Mouse (Mus musculus): Measurements from ENCODE around the gene Tet2. TPM values are rescaled to one million over a fixed set of nuclear protein-coding genes. Genes with fewer than 3 reads are reported as not detected.
A peak's percentile ranks its signal among the peaks of the same experiment; 100 is the strongest.

The Tet2 gene
- polyA plus RNA-seq, 1 experiment = 59.1 TPM

GRCm38 (mm10) chr3:133554092-133554491, 9.2 kb upstream of the Tet2 start:
- TF ChIP-seq EP300 (IDR thresholded peaks at IDR 0.05; ENCODE audit: insufficient read depth, low read depth, low read length) (no peak), CTCF (IDR thresholded peaks at IDR 0.05; ENCODE audit: low read depth, low read length) (no peak), POLR2A (IDR thresholded peaks at IDR 0.05; ENCODE audit: insufficient read depth, low read length) (no peak)

GRCm38 (mm10) chr3:133551941-133552340, 7.0 kb upstream of the Tet2 start:
- Histone ChIP-seq H3K4me3 (ENCODE audit: low read depth, low read length) (no peak overlapping the region), H3K27ac (ENCODE audit: insufficient read depth, low read length) (no peak overlapping the region), H3K9ac (ENCODE audit: low read depth, poor library complexity, severe bottlenecking) (no peak overlapping the region), H3K9me3 (replicated peaks; ENCODE audit: control insufficient read depth, insufficient read depth, low read length, poor library complexity, severe bottlenecking) (no peaks in the 10 kb centered on the region), H3K4me1 (ENCODE audit: control insufficient read depth, insufficient read depth, low read length) (no peaks in the 10 kb centered on the region), H3K27me3 (ENCODE audit: control insufficient read depth, insufficient read depth, low read length, poor library complexity, severe bottlenecking) (no peaks in the 10 kb centered on the region), H3K36me3 (ENCODE audit: control insufficient read depth, insufficient read depth, low read length, poor library complexity, severe bottlenecking) (no peaks in the 10 kb centered on the region)
- TF ChIP-seq CTCF (IDR thresholded peaks at IDR 0.05; ENCODE audit: low read depth, low read length) (peak; percentile 48), POLR2A (IDR thresholded peaks at IDR 0.05; ENCODE audit: insufficient read depth, low read length) (no peak)

More at GRCm38 (mm10) chr3:133554092-133554491, 9.2 kb upstream of the Tet2 start:
- Histone ChIP-seq H3K27me3 (ENCODE audit: control insufficient read depth, insufficient read depth, low read length, poor library complexity, severe bottlenecking) (no peaks in the 10 kb centered on the region), H3K4me3 (ENCODE audit: low read depth, low read length) (no peak overlapping the region), H3K9me3 (replicated peaks; ENCODE audit: control insufficient read depth, insufficient read depth, low read length, poor library complexity, severe bottlenecking) (no peaks in the 10 kb centered on the region), H3K4me1 (ENCODE audit: control insufficient read depth, insufficient read depth, low read length) (no peaks in the 10 kb centered on the region), H3K36me3 (ENCODE audit: control insufficient read depth, insufficient read depth, low read length, poor library complexity, severe bottlenecking) (no peaks in the 10 kb centered on the region), H3K9ac (ENCODE audit: low read depth, poor library complexity, severe bottlenecking) (no peak overlapping the region), H3K27ac (ENCODE audit: insufficient read depth, low read length) (no peak overlapping the region)

GRCm38 (mm10) chr3:133549385-133550170, 4.6 kb upstream of the Tet2 start:
- Histone ChIP-seq H3K36me3 (ENCODE audit: control insufficient read depth, insufficient read depth, low read length, poor library complexity, severe bottlenecking) (no peaks in the 10 kb centered on the region), H3K4me1 (ENCODE audit: control insufficient read depth, insufficient read depth, low read length) (no peaks in the 10 kb centered on the region), H3K27me3 (ENCODE audit: control insufficient read depth, insufficient read depth, low read length, poor library complexity, severe bottlenecking) (no peaks in the 10 kb centered on the region), H3K9ac (ENCODE audit: low read depth, poor library complexity, severe bottlenecking) (no peak overlapping the region), H3K4me3 (ENCODE audit: low read depth, low read length) (no peak overlapping the region), H3K27ac (ENCODE audit: insufficient read depth, low read length) (no peak overlapping the region), H3K9me3 (replicated peaks; ENCODE audit: control insufficient read depth, insufficient read depth, low read length, poor library complexity, severe bottlenecking) (no peaks in the 10 kb centered on the region)
- TF ChIP-seq CTCF (IDR thresholded peaks at IDR 0.05; ENCODE audit: low read depth, low read length) = no peak
- TF ChIP-seq EP300 (IDR thresholded peaks at IDR 0.05; ENCODE audit: insufficient read depth, low read depth, low read length) = no peak
- TF ChIP-seq POLR2A (IDR thresholded peaks at IDR 0.05; ENCODE audit: insufficient read depth, low read length) = no peak

- TF ChIP-seq POLR2A (IDR thresholded peaks at IDR 0.05; ENCODE audit: insufficient read depth, low read length) (no peak), CTCF (IDR thresholded peaks at IDR 0.05; ENCODE audit: low read depth, low read length) (no peak), EP300 (IDR thresholded peaks at IDR 0.05; ENCODE audit: insufficient read depth, low read depth, low read length) (no peak)
- Histone ChIP-seq H3K9ac (ENCODE audit: low read depth, poor library complexity, severe bottlenecking) (no peak overlapping the region), H3K9me3 (replicated peaks; ENCODE audit: control insufficient read depth, insufficient read depth, low read length, poor library complexity, severe bottlenecking) (no peaks in the 10 kb centered on the region)
These were observed 3.7 kb upstream of the Tet2 start for GRCm38 (mm10) chr3:133548613-133549012.

GRCm38 (mm10) chr3:133546790-133547189, 1.9 kb upstream of the Tet2 start:
- H3K4me3 ChIP-seq (ENCODE audit: low read depth, low read length) = no peak overlapping the region
- no peaks in the 10 kb centered on the region for H3K9me3 ChIP-seq (replicated peaks; ENCODE audit: control insufficient read depth, insufficient read depth, low read length, poor library complexity, severe bottlenecking)
- H3K27me3 ChIP-seq (ENCODE audit: control insufficient read depth, insufficient read depth, low read length, poor library complexity, severe bottlenecking) = no peaks in the 10 kb centered on the region
- no peaks in the 10 kb centered on the region for H3K4me1 ChIP-seq (ENCODE audit: control insufficient read depth, insufficient read depth, low read length)
- no peak overlapping the region for H3K27ac ChIP-seq (ENCODE audit: insufficient read depth, low read length)
- no peak overlapping the region for H3K9ac ChIP-seq (ENCODE audit: low read depth, poor library complexity, severe bottlenecking)
- no peak for TF ChIP-seq POLR2A (IDR thresholded peaks at IDR 0.05; ENCODE audit: insufficient read depth, low read length)
- TF ChIP-seq CTCF (IDR thresholded peaks at IDR 0.05; ENCODE audit: low read depth, low read length) = no peak
- no peak for TF ChIP-seq EP300 (IDR thresholded peaks at IDR 0.05; ENCODE audit: insufficient read depth, low read depth, low read length)
- H3K36me3 ChIP-seq (ENCODE audit: control insufficient read depth, insufficient read depth, low read length, poor library complexity, severe bottlenecking) = no peaks in the 10 kb centered on the region

More at GRCm38 (mm10) chr3:133548613-133549012, 3.7 kb upstream of the Tet2 start:
- Histone ChIP-seq H3K27ac (ENCODE audit: insufficient read depth, low read length) (no peak overlapping the region), H3K4me3 (ENCODE audit: low read depth, low read length) (no peak overlapping the region), H3K36me3 (ENCODE audit: control insufficient read depth, insufficient read depth, low read length, poor library complexity, severe bottlenecking) (no peaks in the 10 kb centered on the region), H3K27me3 (ENCODE audit: control insufficient read depth, insufficient read depth, low read length, poor library complexity, severe bottlenecking) (no peaks in the 10 kb centered on the region), H3K4me1 (ENCODE audit: control insufficient read depth, insufficient read depth, low read length) (no peaks in the 10 kb centered on the region)

GRCm38 (mm10) chr3:133545304-133545666, 346 bp upstream of the Tet2 start:
- Histone ChIP-seq H3K4me3 (ENCODE audit: low read depth, low read length) (peak overlapping the region; percentile 97), H3K9me3 (replicated peaks; ENCODE audit: control insufficient read depth, insufficient read depth, low read length, poor library complexity, severe bottlenecking) (no peaks in the 10 kb centered on the region), H3K9ac (ENCODE audit: low read depth, poor library complexity, severe bottlenecking) (peak overlapping the region; percentile 94), H3K27me3 (ENCODE audit: control insufficient read depth, insufficient read depth, low read length, poor library complexity, severe bottlenecking) (no peaks in the 10 kb centered on the region), H3K36me3 (ENCODE audit: control insufficient read depth, insufficient read depth, low read length, poor library complexity, severe bottlenecking) (no peaks in the 10 kb centered on the region), H3K4me1 (ENCODE audit: control insufficient read depth, insufficient read depth, low read length) (peaks cover 2% of the 10 kb centered on the region), H3K27ac (ENCODE audit: insufficient read depth, low read length) (no peak overlapping the region)
- TF ChIP-seq CTCF (IDR thresholded peaks at IDR 0.05; ENCODE audit: low read depth, low read length) (no peak), POLR2A (IDR thresholded peaks at IDR 0.05; ENCODE audit: insufficient read depth, low read length) (no peak)
